Mouse (Mus musculus): ENCODE results near the gene Gm9837. TPM values are rescaled to one million over a fixed set of nuclear protein-coding genes. Genes with fewer than 3 reads are reported as not detected.

The Gm9837 gene
- polyA plus RNA-seq, 1 experiment, result not detected

- TF ChIP-seq POLR2A (IDR thresholded peaks at IDR 0.05; ENCODE audit: low read depth, low read length), result no peak
- no peak for TF ChIP-seq CTCF (IDR thresholded peaks at IDR 0.05; ENCODE audit: borderline replicate concordance, insufficient read depth, low read length)
- no peak overlapping the region for H3K27ac ChIP-seq (ENCODE audit: insufficient read depth, low read length)
- H3K4me1 ChIP-seq (ENCODE audit: control insufficient read depth, insufficient read depth, low read length), result no peaks in the 10 kb centered on the region
- H3K4me3 ChIP-seq (ENCODE audit: insufficient read depth, low read length), result no peak overlapping the region
These were observed 18.7 kb upstream of the Gm9837 start for GRCm38 (mm10) chr11:53489007-53489406.

GRCm38 (mm10) chr11:53486822-53487594 is 16.7 kb upstream of the Gm9837 start:
- Histone ChIP-seq H3K27ac (ENCODE audit: insufficient read depth, low read length) (no peak overlapping the region), H3K4me3 (ENCODE audit: insufficient read depth, low read length) (no peak overlapping the region), H3K4me1 (ENCODE audit: control insufficient read depth, insufficient read depth, low read length) (no peaks in the 10 kb centered on the region)
- TF ChIP-seq POLR2A (IDR thresholded peaks at IDR 0.05; ENCODE audit: low read depth, low read length) (no peak), CTCF (IDR thresholded peaks at IDR 0.05; ENCODE audit: borderline replicate concordance, insufficient read depth, low read length) (no peak)

GRCm38 (mm10) chr11:53486351-53486750 is 16.1 kb upstream of the Gm9837 start:
- Histone ChIP-seq H3K4me3 (ENCODE audit: insufficient read depth, low read length) (no peak overlapping the region), H3K4me1 (ENCODE audit: control insufficient read depth, insufficient read depth, low read length) (no peaks in the 10 kb centered on the region), H3K27ac (ENCODE audit: insufficient read depth, low read length) (no peak overlapping the region)
- no peak for TF ChIP-seq POLR2A (IDR thresholded peaks at IDR 0.05; ENCODE audit: low read depth, low read length)
- no peak for TF ChIP-seq CTCF (IDR thresholded peaks at IDR 0.05; ENCODE audit: borderline replicate concordance, insufficient read depth, low read length)

GRCm38 (mm10) chr11:53485719-53486118 is 15.4 kb upstream of the Gm9837 start:
- no peaks in the 10 kb centered on the region for H3K4me1 ChIP-seq (ENCODE audit: control insufficient read depth, insufficient read depth, low read length)
- no peak overlapping the region for H3K27ac ChIP-seq (ENCODE audit: insufficient read depth, low read length)
- H3K4me3 ChIP-seq (ENCODE audit: insufficient read depth, low read length), result no peak overlapping the region
- TF ChIP-seq CTCF (IDR thresholded peaks at IDR 0.05; ENCODE audit: borderline replicate concordance, insufficient read depth, low read length), result no peak
- TF ChIP-seq POLR2A (IDR thresholded peaks at IDR 0.05; ENCODE audit: low read depth, low read length), result no peak

GRCm38 (mm10) chr11:53483159-53483891 is 13.0 kb upstream of the Gm9837 start:
- TF ChIP-seq POLR2A (IDR thresholded peaks at IDR 0.05; ENCODE audit: low read depth, low read length) (no peak), CTCF (IDR thresholded peaks at IDR 0.05; ENCODE audit: borderline replicate concordance, insufficient read depth, low read length) (no peak)
- Histone ChIP-seq H3K27ac (ENCODE audit: insufficient read depth, low read length) (no peak overlapping the region), H3K4me1 (ENCODE audit: control insufficient read depth, insufficient read depth, low read length) (no peaks in the 10 kb centered on the region), H3K4me3 (ENCODE audit: insufficient read depth, low read length) (no peak overlapping the region)

- TF ChIP-seq CTCF (IDR thresholded peaks at IDR 0.05; ENCODE audit: borderline replicate concordance, insufficient read depth, low read length) (no peak), POLR2A (IDR thresholded peaks at IDR 0.05; ENCODE audit: low read depth, low read length) (no peak)
- Histone ChIP-seq H3K27ac (ENCODE audit: insufficient read depth, low read length) (no peak overlapping the region), H3K4me1 (ENCODE audit: control insufficient read depth, insufficient read depth, low read length) (no peaks in the 10 kb centered on the region), H3K4me3 (ENCODE audit: insufficient read depth, low read length) (no peak overlapping the region)
These were observed 10.9 kb upstream of the Gm9837 start for GRCm38 (mm10) chr11:53481088-53481730.

- no peak for TF ChIP-seq CTCF (IDR thresholded peaks at IDR 0.05; ENCODE audit: borderline replicate concordance, insufficient read depth, low read length)
- TF ChIP-seq POLR2A (IDR thresholded peaks at IDR 0.05; ENCODE audit: low read depth, low read length), result no peak
- peak within 1 kb of the TSS; percentile 4; the same call in 1 of the 2 replicates for H3K4me3 ChIP-seq (ENCODE audit: insufficient read depth, low read length)
- H3K4me1 ChIP-seq (ENCODE audit: control insufficient read depth, insufficient read depth, low read length), result no peaks in the 10 kb centered on the region
- H3K27ac ChIP-seq (ENCODE audit: insufficient read depth, low read length), result no peak within 1 kb of the TSS
These were observed 9.6 kb upstream of the Gm9837 start, which contains the start of the genes Gm9945 and Sowaha for GRCm38 (mm10) chr11:53479783-53480301. TSS of gene Gm9945 (plus strand) at chr11:53480166. TSS of gene Sowaha (minus strand) at chr11:53480274.

- TF ChIP-seq POLR2A (IDR thresholded peaks at IDR 0.05; ENCODE audit: low read depth, low read length), result no peak
- no peak for TF ChIP-seq CTCF (IDR thresholded peaks at IDR 0.05; ENCODE audit: borderline replicate concordance, insufficient read depth, low read length)
- Histone ChIP-seq H3K4me3 (ENCODE audit: insufficient read depth, low read length) (0 out of 2 replicates have a peak overlapping the region, but pooled peaks have one; percentile 4), H3K27ac (ENCODE audit: insufficient read depth, low read length) (no peak overlapping the region), H3K4me1 (ENCODE audit: control insufficient read depth, insufficient read depth, low read length) (no peaks in the 10 kb centered on the region)
These were observed 9.0 kb upstream of the Gm9837 start for GRCm38 (mm10) chr11:53479171-53479782.
